Comparison of ENCODE assay signal across 19 mouse cellular contexts in the genomic region with DNA sequence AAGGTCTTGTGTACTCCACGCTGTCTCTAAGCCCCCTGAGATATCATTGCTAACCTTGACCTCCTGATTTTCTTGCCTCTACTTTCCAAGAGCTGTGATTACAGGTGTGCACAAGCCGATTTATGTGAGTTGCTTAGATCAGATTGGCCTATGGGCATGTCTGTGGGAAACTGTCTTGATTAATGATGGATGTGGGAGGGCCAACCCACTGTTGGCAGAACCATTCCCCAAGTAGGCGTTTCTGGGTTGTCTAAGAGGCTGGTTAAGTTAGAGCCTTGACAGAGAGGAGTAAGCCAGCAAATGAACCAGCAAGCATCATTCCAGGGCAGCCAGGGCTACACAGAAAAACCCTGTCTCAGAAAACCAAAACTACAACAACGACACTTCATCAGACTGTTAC. TPM values are rescaled to one million over a fixed set of nuclear protein-coding genes. Genes with fewer than 3 reads are reported as not detected.
DNase-seq lines count a peak whose midpoint lies in the region; ATAC-seq lines count a peak whose summit lies in the region.
"Had no signal": no experiment of that assay in that cellular context is flagged by ENCODE, and none has a peak within 500 bp of the region (broad histone marks: within the 10 kb centered on the region; RNA-seq: fewer than 3 reads in every experiment).

No protein-coding gene starts in this region.

- no peak for ATAC-seq in embryonic facial prominence, embryonic 13.5 days (ENCODE audit: insufficient number of reproducible peaks, insufficient read depth, low FRiP score, low TSS enrichment, low read depth)
- no peak for ATAC-seq in limb, embryonic 15.5 days (ENCODE audit: insufficient number of reproducible peaks, low FRiP score, low TSS enrichment, low read depth)
- no peak for ATAC-seq in embryonic facial prominence, embryonic 15.5 days (ENCODE audit: insufficient number of reproducible peaks, low FRiP score, low TSS enrichment, low read depth)
- no peak for ATAC-seq in stomach, embryonic 15.5 days (ENCODE audit: insufficient read depth, low FRiP score, low read depth)
- no peak for ATAC-seq in forebrain, embryonic 15.5 days (replicated peaks)
- ATAC-seq: CD4-positive, CD25-positive, alpha-beta regulatory T cell, adult 4 months; forebrain, embryonic 13.5 days; midbrain, embryonic 16.5 days had no signal

- peaks cover 7% of the 10 kb centered on the region for H3K4me1 ChIP-seq in embryonic facial prominence, embryonic 13.5 days
- peaks cover 11% of the 10 kb centered on the region for H3K4me1 ChIP-seq in embryonic facial prominence, embryonic 10.5 days
- peaks cover 8% of the 10 kb centered on the region for H3K4me1 ChIP-seq in limb, embryonic 15.5 days
- peaks cover 9% of the 10 kb centered on the region for H3K4me1 ChIP-seq in limb, embryonic 10.5 days
- peaks cover 9% of the 10 kb centered on the region for H3K4me1 ChIP-seq in embryonic facial prominence, embryonic 15.5 days
- peaks cover 8% of the 10 kb centered on the region for H3K4me1 ChIP-seq in stomach, embryonic 15.5 days
- H3K4me1 ChIP-seq in forebrain, embryonic 15.5 days: no peaks in the 10 kb centered on the region
- H3K4me1 ChIP-seq: forebrain, embryonic 13.5 days had no signal

- no peaks in the 10 kb centered on the region for H3K27me3 ChIP-seq in embryonic facial prominence, embryonic 13.5 days
- H3K27me3 ChIP-seq in embryonic facial prominence, embryonic 10.5 days (replicated peaks; ENCODE audit: low read depth, poor library complexity, severe bottlenecking): no peaks in the 10 kb centered on the region
- no peaks in the 10 kb centered on the region for H3K27me3 ChIP-seq in limb, embryonic 15.5 days
- no peaks in the 10 kb centered on the region for H3K27me3 ChIP-seq in limb, embryonic 10.5 days (ENCODE audit: low read depth, poor library complexity, severe bottlenecking)
- H3K27me3 ChIP-seq in embryonic facial prominence, embryonic 15.5 days: no peaks in the 10 kb centered on the region
- H3K27me3 ChIP-seq in stomach, embryonic 15.5 days (replicated peaks): no peaks in the 10 kb centered on the region
- no peaks in the 10 kb centered on the region for H3K27me3 ChIP-seq in forebrain, embryonic 15.5 days
- H3K27me3 ChIP-seq: forebrain, embryonic 13.5 days; megakaryocyte, embryonic 14.5 days had no signal

- 70% methylated on average over 4 of the region's 4 CpGs for WGBS in embryonic facial prominence, embryonic 13.5 days
- WGBS in embryonic facial prominence, embryonic 10.5 days: 85% methylated on average over 4 of the region's 4 CpGs
- WGBS in limb, embryonic 15.5 days: 64% methylated on average over 4 of the region's 4 CpGs
- WGBS in limb, embryonic 10.5 days: 81% methylated on average over 4 of the region's 4 CpGs
- WGBS in embryonic facial prominence, embryonic 15.5 days: 72% methylated on average over 4 of the region's 4 CpGs
- WGBS in stomach, embryonic 15.5 days: 72% methylated on average over 4 of the region's 4 CpGs
- WGBS in forebrain, embryonic 15.5 days: 85% methylated on average over 4 of the region's 4 CpGs

- H3K36me3 ChIP-seq in embryonic facial prominence, embryonic 13.5 days: no peaks in the 10 kb centered on the region
- H3K36me3 ChIP-seq in embryonic facial prominence, embryonic 10.5 days (replicated peaks): no peaks in the 10 kb centered on the region
- no peaks in the 10 kb centered on the region for H3K36me3 ChIP-seq in limb, embryonic 15.5 days
- H3K36me3 ChIP-seq in limb, embryonic 10.5 days: no peaks in the 10 kb centered on the region
- no peaks in the 10 kb centered on the region for H3K36me3 ChIP-seq in embryonic facial prominence, embryonic 15.5 days
- no peaks in the 10 kb centered on the region for H3K36me3 ChIP-seq in stomach, embryonic 15.5 days
- H3K36me3 ChIP-seq in forebrain, embryonic 15.5 days: no peaks in the 10 kb centered on the region
- H3K36me3 ChIP-seq: hindbrain, embryonic 10.5 days had no signal

- no peaks in the 10 kb centered on the region for H3K9me3 ChIP-seq in embryonic facial prominence, embryonic 13.5 days
- H3K9me3 ChIP-seq in embryonic facial prominence, embryonic 10.5 days: no peaks in the 10 kb centered on the region
- H3K9me3 ChIP-seq in limb, embryonic 15.5 days: no peaks in the 10 kb centered on the region
- H3K9me3 ChIP-seq in limb, embryonic 10.5 days (replicated peaks): no peaks in the 10 kb centered on the region
- no peaks in the 10 kb centered on the region for H3K9me3 ChIP-seq in embryonic facial prominence, embryonic 15.5 days (replicated peaks)
- no peaks in the 10 kb centered on the region for H3K9me3 ChIP-seq in stomach, embryonic 15.5 days
- no peaks in the 10 kb centered on the region for H3K9me3 ChIP-seq in forebrain, embryonic 15.5 days
- H3K9me3 ChIP-seq: forebrain, embryonic 13.5 days; hindbrain, embryonic 10.5 days had no signal

- no peak overlapping the region for H3K9ac ChIP-seq in embryonic facial prominence, embryonic 13.5 days
- H3K9ac ChIP-seq in limb, embryonic 15.5 days: no peak overlapping the region
- H3K9ac ChIP-seq in embryonic facial prominence, embryonic 15.5 days: no peak overlapping the region
- H3K9ac ChIP-seq in stomach, embryonic 15.5 days: no peak overlapping the region
- no peak overlapping the region for H3K9ac ChIP-seq in forebrain, embryonic 15.5 days (replicated peaks)
- H3K9ac ChIP-seq: forebrain, embryonic 13.5 days; lung, embryonic 14.5 days had no signal

- peak overlapping the region; percentile 55; the same call in 1 of the 2 replicates for H3K27ac ChIP-seq in embryonic facial prominence, embryonic 13.5 days
- H3K27ac ChIP-seq in embryonic facial prominence, embryonic 10.5 days (replicated peaks): no peak overlapping the region
- peak overlapping the region; percentile 79; the same call in 1 of the 2 replicates for H3K27ac ChIP-seq in limb, embryonic 15.5 days
- H3K27ac ChIP-seq in limb, embryonic 10.5 days: no peak overlapping the region
- peak overlapping the region; percentile 76 for H3K27ac ChIP-seq in embryonic facial prominence, embryonic 15.5 days (replicated peaks)
- peak overlapping the region; percentile 80; the same call in 1 of the 2 replicates for H3K27ac ChIP-seq in stomach, embryonic 15.5 days
- H3K27ac ChIP-seq in forebrain, embryonic 15.5 days (replicated peaks): no peak overlapping the region
- H3K27ac ChIP-seq: forebrain, embryonic 13.5 days; left cerebral cortex, adult 2 months had no signal

- H3K4me2 ChIP-seq in embryonic facial prominence, embryonic 13.5 days: no peak overlapping the region
- no peak overlapping the region for H3K4me2 ChIP-seq in limb, embryonic 15.5 days
- H3K4me2 ChIP-seq in embryonic facial prominence, embryonic 15.5 days (replicated peaks): no peak overlapping the region
- H3K4me2 ChIP-seq in stomach, embryonic 15.5 days: no peak overlapping the region
- H3K4me2 ChIP-seq in forebrain, embryonic 15.5 days (replicated peaks): no peak overlapping the region
- H3K4me2 ChIP-seq: forebrain, embryonic 13.5 days; liver, embryonic 11.5 days had no signal

- no peak overlapping the region for H3K4me3 ChIP-seq in embryonic facial prominence, embryonic 13.5 days
- H3K4me3 ChIP-seq in embryonic facial prominence, embryonic 10.5 days: no peak overlapping the region
- no peak overlapping the region for H3K4me3 ChIP-seq in limb, embryonic 15.5 days
- no peak overlapping the region for H3K4me3 ChIP-seq in limb, embryonic 10.5 days
- H3K4me3 ChIP-seq in embryonic facial prominence, embryonic 15.5 days (replicated peaks): no peak overlapping the region
- H3K4me3 ChIP-seq in stomach, embryonic 15.5 days (replicated peaks): no peak overlapping the region
- no peak overlapping the region for H3K4me3 ChIP-seq in forebrain, embryonic 15.5 days
- H3K4me3 ChIP-seq: forebrain, embryonic 13.5 days; hindbrain, embryonic 10.5 days; left cerebral cortex, adult 2 months; megakaryocyte, embryonic 14.5 days had no signal

- no peak for DNase-seq in embryonic facial prominence, embryonic 10.5 days (ENCODE audit: low spot score)
- no peak for DNase-seq in limb, embryonic 10.5 days (ENCODE audit: low spot score)
- no peak for DNase-seq in spleen, postnatal 14 days (ENCODE audit: low spot score in 2 of 2)
- DNase-seq: cerebellum, adult 11-12 months; layer of hippocampus, adult 9-11 months; thymus, postnatal 25 days had no signal

RNA-seq across cellular contexts. Expression of a gene that starts 26.3 kb away (rescaled TPM):
- polyA plus RNA-seq in embryonic facial prominence, embryonic 13.5 days (2015; fragmentation: Nextera tagmentation; extraction: Ambion mirVana): 31.7 and 36.4 TPM in 2 replicates
- polyA plus RNA-seq in embryonic facial prominence, embryonic 10.5 days (2016; fragmentation: Nextera tagmentation; extraction: Ambion mirVana): 32.3 and 37.5 TPM in 2 replicates
- 34.4 and 38.9 TPM in 2 replicates for polyA plus RNA-seq in limb, embryonic 15.5 days (2015; fragmentation: Nextera tagmentation; extraction: Ambion mirVana)
- polyA plus RNA-seq in limb, embryonic 10.5 days (2016; fragmentation: Nextera tagmentation; extraction: Ambion mirVana): 41.6 and 48.5 TPM in 2 replicates
- 41.3 and 41.8 TPM in 2 replicates for polyA plus RNA-seq in embryonic facial prominence, embryonic 15.5 days (2015; fragmentation: Nextera tagmentation; extraction: Ambion mirVana)
- 46.2 and 50.7 TPM in 2 replicates for polyA plus RNA-seq in stomach, embryonic 15.5 days (2015; fragmentation: Nextera tagmentation; extraction: Ambion mirVana)
- 37.6 and 38.9 TPM in 2 replicates for polyA plus RNA-seq in forebrain, embryonic 15.5 days (2015; fragmentation: Nextera tagmentation; extraction: Ambion mirVana)

RNA-seq across cellular contexts. Expression of a gene that starts 32.5 kb away (rescaled TPM):
- polyA plus RNA-seq in embryonic facial prominence, embryonic 13.5 days (2015; fragmentation: Nextera tagmentation; extraction: Ambion mirVana): 2,558 and 2,783 TPM in 2 replicates
- 3,167 and 3,450 TPM in 2 replicates for polyA plus RNA-seq in embryonic facial prominence, embryonic 10.5 days (2016; fragmentation: Nextera tagmentation; extraction: Ambion mirVana)
- polyA plus RNA-seq in limb, embryonic 15.5 days (2015; fragmentation: Nextera tagmentation; extraction: Ambion mirVana): 1,634 and 1,767 TPM in 2 replicates
- polyA plus RNA-seq in limb, embryonic 10.5 days (2016; fragmentation: Nextera tagmentation; extraction: Ambion mirVana): 2,907 and 3,028 TPM in 2 replicates
- polyA plus RNA-seq in embryonic facial prominence, embryonic 15.5 days (2015; fragmentation: Nextera tagmentation; extraction: Ambion mirVana): 1,643 and 1,735 TPM in 2 replicates
- polyA plus RNA-seq in stomach, embryonic 15.5 days (2015; fragmentation: Nextera tagmentation; extraction: Ambion mirVana): 1,706 and 1,913 TPM in 2 replicates
- 4,419 and 4,667 TPM in 2 replicates for polyA plus RNA-seq in forebrain, embryonic 15.5 days (2015; fragmentation: Nextera tagmentation; extraction: Ambion mirVana)

Comparison
In these comparisons a context has a peak if more than half of its experiments do, and no peak if none do; other contexts are left out.
1. H3K27ac ChIP-seq: peak in embryonic facial prominence, embryonic 13.5 days (single experiment), limb, embryonic 15.5 days (single experiment), embryonic facial prominence, embryonic 15.5 days (single experiment) and stomach, embryonic 15.5 days (single experiment); none in embryonic facial prominence, embryonic 10.5 days (single experiment), limb, embryonic 10.5 days (single experiment) and forebrain, embryonic 15.5 days (single experiment).